Mouse (Mus musculus): ENCODE data around the gene Rmi2.

Rmi2 gene

DNA sequence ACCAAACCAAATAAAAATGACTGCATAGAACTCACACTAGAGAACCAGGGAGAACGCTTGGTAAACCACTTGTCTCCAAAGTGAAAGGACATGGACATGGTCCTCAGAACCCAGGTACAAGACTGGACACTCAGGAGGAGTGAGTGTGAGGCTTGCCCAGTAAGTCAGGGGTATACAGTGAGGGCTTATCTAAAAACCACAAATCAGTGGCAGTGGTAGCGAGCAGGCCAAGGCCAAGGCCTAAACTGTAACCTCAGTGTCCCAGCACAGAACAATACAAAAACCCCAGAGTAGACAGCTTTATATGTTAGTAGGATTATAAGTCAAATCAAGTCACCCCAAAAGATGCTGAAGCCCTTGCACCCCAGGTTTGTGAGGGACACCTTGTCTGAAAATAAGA, 76.2 kb downstream of the Rmi2 start:
- in situ Hi-C loops (cut with MboI, MseI): no loop called here

DNA sequence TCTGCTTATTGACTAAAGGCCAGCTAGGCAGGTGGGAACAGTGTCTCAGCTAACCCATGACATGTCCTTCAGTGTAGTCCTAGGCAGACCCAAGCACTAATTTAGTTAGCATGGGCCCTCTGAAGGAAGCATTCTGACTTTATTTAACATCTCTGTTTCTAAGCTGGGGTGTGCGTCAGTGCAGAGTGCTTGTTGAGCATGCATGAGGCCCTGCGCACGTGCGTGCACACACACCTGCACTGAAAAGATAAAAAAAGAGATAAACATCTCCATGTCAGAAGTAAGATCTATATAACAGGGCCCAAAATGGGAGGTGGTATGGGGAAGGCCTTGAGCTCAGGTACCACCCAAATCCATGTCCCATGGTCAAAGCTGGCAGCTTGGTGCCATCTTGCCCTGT, 80.2 kb downstream of the Rmi2 start:
- in situ Hi-C loops (cut with MboI, MseI): no loop called here

DNA sequence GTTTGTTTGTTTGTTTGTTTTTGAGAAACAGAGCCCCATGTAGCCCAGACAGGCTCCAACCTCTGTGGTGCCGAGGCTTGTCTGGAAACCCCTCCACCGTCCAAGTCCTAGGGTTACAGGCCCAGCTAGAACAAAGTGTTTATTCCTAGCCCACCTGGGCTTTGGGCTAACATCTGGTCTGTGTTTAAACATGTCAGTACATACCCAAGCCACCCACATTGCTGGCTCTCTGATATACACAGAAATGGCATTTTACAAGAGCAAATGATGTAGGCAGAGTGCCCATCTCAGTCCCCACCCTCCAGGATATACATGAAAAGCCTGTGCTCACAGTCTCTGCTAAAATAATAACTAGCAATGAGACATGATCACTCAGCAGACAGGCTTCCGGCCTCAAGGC, 81.4 kb downstream of the Rmi2 start:
- in situ Hi-C loops (cut with MboI, MseI): no loop called here

DNA sequence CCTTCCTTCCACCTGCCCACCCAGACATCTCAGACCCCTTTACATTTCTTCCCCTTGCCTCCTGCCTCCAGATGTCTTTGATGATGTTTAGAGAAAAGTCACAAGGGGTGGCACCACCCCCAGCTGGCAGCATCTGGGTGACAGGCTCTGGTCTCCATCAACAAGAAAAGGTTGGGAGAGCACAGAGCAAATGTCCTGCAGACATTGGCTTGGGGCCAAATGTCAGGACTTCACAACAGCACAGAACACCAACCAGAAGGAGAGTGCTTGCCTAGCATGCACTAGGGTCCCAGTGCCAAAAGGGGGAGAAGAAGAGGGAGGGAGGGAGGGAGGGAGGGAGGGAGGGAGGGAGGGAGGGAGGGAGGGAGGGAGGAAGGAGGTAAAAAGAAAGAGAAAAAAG, 85.0 kb downstream of the Rmi2 start:
- in situ Hi-C loops (cut with MboI, MseI): no loop called here

DNA sequence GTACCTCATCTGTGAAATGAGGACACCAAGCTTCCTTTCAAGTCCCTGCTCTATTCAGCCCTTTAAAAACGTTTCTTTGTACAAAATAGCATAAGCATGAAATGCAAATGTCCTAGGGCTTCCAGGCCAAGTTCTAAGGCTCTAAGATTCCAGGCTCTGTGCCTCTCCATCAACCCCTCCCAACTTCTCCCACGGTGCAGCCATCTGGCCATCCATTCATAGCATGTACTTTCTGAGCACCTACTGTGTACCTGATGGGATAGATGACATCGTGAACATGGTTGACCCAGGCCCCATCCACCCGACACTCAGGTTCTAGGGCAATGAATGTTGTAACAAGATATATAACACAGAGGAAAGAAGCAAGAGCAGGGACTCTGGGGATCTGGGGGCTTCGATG, 88.7 kb downstream of the Rmi2 start:
- in situ Hi-C loops (cut with MboI, MseI): no loop called here

DNA sequence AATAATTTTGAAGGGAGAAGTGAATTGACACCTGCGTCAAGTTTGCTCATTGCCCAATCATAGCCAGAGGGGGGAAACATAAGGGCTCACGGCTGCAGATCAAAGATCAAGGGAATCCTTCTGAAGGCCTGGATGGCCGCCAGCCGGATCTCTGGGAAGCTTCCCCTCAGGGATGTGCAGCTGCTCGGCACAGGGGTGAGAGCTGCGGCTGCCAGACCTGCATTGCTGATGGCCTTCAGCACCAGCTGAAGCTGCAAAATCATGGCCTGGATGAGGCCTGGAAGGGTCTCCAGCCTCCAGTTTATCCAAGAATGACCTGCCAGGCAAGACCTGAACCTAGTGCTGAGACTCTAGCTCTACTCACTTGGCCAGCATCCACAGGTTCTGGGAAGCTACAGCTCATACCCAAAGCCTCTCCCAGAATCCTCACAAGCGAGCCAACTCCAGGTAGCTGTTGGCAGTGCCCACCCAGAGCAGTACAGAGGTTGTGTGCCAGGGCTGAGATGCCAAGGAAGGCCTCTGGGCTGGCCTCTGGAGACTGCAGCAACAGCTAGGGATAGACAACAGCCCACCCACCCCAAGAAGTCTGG, 90.8 kb downstream of the Rmi2 start:
- in situ Hi-C loops (cut with MboI, MseI): no loop called here

DNA sequence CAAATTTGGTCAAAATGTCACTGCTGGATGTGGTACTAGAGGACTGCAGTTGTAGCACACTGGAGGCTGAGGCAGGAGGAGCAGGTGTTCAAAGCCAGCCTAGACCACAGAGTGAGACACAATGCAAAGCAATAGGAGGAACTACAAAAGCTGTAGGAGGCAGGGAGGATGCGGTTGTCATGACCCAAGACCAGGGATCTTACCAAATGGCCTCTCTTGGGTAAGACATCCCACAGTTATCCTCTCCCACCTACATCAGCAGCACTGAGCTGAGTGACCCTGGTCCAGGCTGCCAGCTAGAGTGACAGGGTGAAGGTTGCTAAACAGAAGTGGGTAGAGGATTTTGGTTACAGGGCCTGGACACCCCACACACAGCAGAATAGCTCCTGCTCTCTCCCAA, 92.2 kb downstream of the Rmi2 start:
- in situ Hi-C loops (cut with MboI, MseI): no loop called here

DNA sequence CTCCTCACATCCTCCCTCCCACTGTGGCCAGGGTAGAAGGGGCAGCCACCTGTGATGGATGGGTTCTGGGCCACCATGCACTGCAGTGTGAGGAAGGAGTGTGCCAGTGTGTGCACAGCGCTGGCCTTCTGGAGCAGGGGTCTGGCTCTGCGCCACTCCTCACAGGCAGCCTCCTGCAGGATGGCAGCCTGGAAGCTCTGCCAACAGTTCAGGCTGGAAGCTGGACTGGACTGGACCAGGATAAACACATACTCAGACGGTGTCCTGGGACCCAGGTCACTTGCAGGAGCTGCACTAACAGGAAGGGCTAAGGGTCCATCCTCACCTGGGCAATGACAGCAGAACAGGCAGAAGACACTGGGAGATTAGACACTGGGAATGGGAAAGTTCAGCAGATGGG, 98.5 kb downstream of the Rmi2 start:
- in situ Hi-C loops (cut with MboI, MseI): no loop called here

DNA sequence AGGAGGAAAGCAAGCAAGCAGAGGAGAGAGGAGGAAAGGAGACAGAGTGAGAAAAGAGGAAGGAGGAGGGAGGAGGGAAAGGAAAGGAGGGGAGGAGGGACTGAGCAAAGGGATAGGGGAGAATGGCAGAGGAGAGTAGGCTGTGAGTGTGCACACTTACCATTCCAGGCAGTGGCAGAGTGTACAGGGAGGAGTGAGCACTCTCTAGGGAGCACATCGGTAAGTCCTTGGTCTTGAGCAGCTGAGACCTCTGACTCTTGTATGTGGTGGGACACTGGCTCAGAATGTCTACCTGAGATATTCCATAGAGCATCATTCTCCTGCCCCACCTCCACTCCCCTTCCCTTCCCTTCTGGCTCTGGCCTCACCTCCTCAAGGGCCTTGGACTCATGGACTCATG, 99.2 kb downstream of the Rmi2 start:
- in situ Hi-C loops (cut with MboI, MseI): no loop called here

DNA sequence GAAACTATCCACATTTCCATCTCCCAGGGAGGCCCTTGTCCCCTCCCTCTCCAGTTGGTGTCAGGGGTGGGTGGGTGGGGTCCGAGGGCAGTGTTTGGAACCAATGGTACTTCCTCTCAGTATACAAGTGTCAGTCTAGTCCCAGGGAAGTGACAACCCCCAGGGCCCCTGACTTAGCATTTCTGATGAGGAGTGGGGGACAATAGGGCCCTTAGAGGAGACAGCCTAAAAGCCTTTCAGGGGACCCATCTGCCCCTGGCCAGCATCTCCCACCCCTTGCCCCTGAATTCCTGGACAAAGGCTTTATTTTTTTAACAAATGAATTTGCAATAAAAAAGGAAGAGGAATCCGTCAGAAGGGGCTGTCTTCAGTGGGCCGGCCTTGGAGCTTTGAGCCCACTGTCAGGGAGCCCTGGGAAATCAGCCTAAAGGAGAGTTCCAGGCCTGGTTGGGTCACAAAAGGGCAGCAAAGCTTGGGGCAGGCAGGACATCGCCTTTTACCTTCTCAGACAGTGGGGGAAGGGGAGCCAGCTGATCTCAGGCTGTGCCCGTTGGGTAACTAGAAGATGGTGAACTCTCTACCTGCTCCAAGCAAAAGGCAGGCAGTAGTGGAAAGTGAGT, 102.0 kb downstream of the Rmi2 start:
- in situ Hi-C loops (cut with MboI, MseI): no loop called here

DNA sequence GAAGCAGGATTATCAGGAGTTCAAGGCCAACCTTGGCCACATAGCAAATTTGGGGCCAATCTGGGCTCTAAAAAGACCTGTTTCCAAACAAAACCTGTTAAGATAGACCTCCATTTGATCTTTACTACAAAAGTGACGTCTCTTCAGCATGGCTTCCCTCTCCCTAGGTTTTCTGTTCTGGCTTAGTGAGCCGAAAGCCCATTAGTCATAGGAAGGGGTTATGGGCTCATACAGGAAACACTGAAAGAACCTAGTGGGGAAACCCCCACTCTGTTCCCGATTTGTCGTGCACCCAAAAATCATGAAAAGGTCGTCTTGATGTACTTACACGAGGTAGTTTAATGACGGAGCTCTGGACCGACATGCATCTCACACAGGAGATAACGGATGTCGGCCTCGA, 102.6 kb downstream of the Rmi2 start:
- in situ Hi-C loops (cut with MboI, MseI): no loop called here

DNA sequence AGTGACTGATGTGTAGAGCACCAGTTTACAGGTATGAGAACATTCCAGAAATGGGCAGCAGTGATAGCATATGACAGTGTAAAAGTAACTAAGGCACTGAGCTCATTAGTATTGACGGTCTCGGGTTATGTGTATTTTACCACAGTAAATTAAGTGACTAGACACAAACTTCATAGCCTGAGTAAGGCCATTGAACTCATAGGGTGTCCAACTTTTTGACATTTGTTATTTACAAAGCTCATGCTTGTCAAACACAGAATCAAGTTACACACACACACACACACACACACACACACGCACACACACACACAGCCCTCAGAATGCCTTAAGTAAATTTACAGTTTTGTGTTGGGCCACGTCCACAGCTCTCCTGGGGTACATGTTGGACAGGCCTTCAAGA, 105.1 kb downstream of the Rmi2 start:
- in situ Hi-C loops (cut with MboI, MseI): no loop called here

DNA sequence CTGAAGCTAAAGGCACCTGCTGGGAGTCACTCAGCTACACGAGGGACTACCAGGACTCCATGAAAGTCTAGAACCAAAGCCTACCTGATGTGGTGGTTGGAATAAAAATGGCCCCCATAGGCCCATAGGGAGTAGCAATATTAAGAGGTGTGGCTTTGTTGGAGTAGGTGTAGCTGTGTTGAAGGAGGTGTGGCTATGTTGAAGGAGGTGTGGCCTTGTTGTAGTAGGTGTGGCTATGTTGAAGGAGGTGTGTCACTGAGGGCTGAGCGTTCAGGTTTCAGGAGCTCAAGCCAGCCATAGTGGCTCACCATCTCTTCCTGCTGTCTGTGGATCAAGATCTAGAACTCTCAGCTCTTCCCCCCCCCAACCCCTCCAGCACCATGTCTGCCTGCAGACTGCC, 105.8 kb downstream of the Rmi2 start:
- in situ Hi-C loops (cut with MboI, MseI): no loop called here

Measured in regulatory T cell (primary cell).